Comparison of ENCODE assay signal across 8 mouse cellular contexts in the genomic region with DNA sequence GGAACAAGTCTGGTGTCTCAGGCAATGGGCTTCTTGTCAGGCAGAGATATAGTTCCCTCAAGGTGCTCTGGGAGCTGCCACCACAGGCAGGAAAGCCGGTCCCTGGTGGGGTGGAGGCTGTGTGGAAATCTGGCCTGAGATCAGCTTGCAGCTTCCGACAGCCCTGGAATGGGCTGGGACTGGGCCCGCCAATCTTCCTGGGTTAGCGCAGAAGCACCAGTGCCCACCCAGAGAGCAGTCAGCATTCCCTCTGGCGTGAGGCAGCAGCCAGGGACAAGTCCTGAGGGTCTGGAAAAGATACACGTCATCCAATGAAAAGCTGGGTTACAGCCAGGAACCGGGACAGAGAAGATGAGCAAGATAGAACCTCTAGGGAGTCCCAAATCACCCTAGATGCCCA. TPM values are rescaled to one million over a fixed set of nuclear protein-coding genes. Genes with fewer than 3 reads are reported as not detected.
DNase-seq lines count a peak whose midpoint lies in the region; ATAC-seq and TF ChIP-seq lines count a peak whose summit lies in the region.

No protein-coding gene starts in this region.

- peaks cover 52% of the 10 kb centered on the region for H3K4me1 ChIP-seq in heart, postnatal 0 days (ENCODE audit: control insufficient read depth, insufficient read depth)
- peaks cover 79% of the 10 kb centered on the region for H3K4me1 ChIP-seq in midbrain, embryonic 10.5 days

- peak overlapping the region; percentile 91 for H3K27ac ChIP-seq in heart, postnatal 0 days (ENCODE audit: low read depth)
- H3K27ac ChIP-seq in midbrain, embryonic 10.5 days (replicated peaks) = peak overlapping the region; percentile 90; the same call in 1 of the 2 replicates

- H3K27me3 ChIP-seq in heart, postnatal 0 days (ENCODE audit: control insufficient read depth, insufficient read depth, low read length) = no peaks in the 10 kb centered on the region
- H3K27me3 ChIP-seq in midbrain, embryonic 10.5 days (ENCODE audit: low read depth, poor library complexity, severe bottlenecking) = no peaks in the 10 kb centered on the region

- no peak for TF ChIP-seq CTCF in heart, postnatal 0 days (IDR thresholded peaks at IDR 0.05; ENCODE audit: low read depth)

- peak overlapping the region; percentile 77 for H3K9ac ChIP-seq in heart, postnatal 0 days (replicated peaks; ENCODE audit: low read depth, low read length)

- no peaks in the 10 kb centered on the region for H3K9me3 ChIP-seq in heart, postnatal 0 days (replicated peaks; ENCODE audit: control insufficient read depth, low read length)
- H3K9me3 ChIP-seq in midbrain, embryonic 10.5 days (replicated peaks) = no peaks in the 10 kb centered on the region

- H3K4me3 ChIP-seq in heart, postnatal 0 days (ENCODE audit: low read depth, low read length) = peak overlapping the region; percentile 65
- peak overlapping the region; percentile 90 for H3K4me3 ChIP-seq in midbrain, embryonic 10.5 days

- DNase-seq in cerebellum, adult 8-10 months = peak; percentile 27
- DNase-seq in heart, postnatal 0 days (ENCODE audit: low spot score) = no peak
- DNase-seq in kidney, postnatal 14 days = peak; percentile 76
- DNase-seq in midbrain, embryonic 10.5 days (ENCODE audit: low spot score) = no peak
- DNase-seq in spleen, adult 18-20 months = no peak
- DNase-seq in cerebellum, adult 18-20 months = no peak
- no peak for DNase-seq in thymus, postnatal 14 days

- TF ChIP-seq EP300 in heart, postnatal 0 days (IDR thresholded peaks at IDR 0.05; ENCODE audit: low read depth) = no peak

- WGBS in heart, postnatal 0 days = 4% methylated on average over 7 of the region's 7 CpGs
- WGBS in midbrain, embryonic 10.5 days = 55% methylated on average over 7 of the region's 7 CpGs

- H3K36me3 ChIP-seq in heart, postnatal 0 days (replicated peaks; ENCODE audit: control insufficient read depth, insufficient read depth, low read length) = peaks cover 9% of the 10 kb centered on the region
- H3K36me3 ChIP-seq in midbrain, embryonic 10.5 days = peaks cover 58% of the 10 kb centered on the region

- peak overlapping the region; percentile 98 for H3K4me2 ChIP-seq in heart, postnatal 0 days (ENCODE audit: low read depth, low read length)

- ATAC-seq in cerebellum, adult (ENCODE audit: insufficient number of reproducible peaks, low FRiP score, low TSS enrichment) = no peak
- ATAC-seq in heart, postnatal 0 days (ENCODE audit: insufficient read depth, low read depth) = no peak

RNA-seq across cellular contexts. Expression of a gene that starts 1.3 kb away (rescaled TPM):
- total RNA-seq in heart, postnatal 0 days (2014; rRNA removed; ENCODE audit: low replicate concordance) = 62.1 and 107 TPM in 2 replicates
- 12.6 and 14.2 TPM in 2 replicates for polyA plus RNA-seq in heart, postnatal 0 days (2015; fragmentation: Nextera tagmentation; extraction: Ambion mirVana)
- 17.5 and 18.6 TPM in 2 replicates for polyA plus RNA-seq in midbrain, embryonic 10.5 days (2016; fragmentation: Nextera tagmentation; extraction: Ambion mirVana)

RNA-seq across cellular contexts. Expression of a gene that starts 2.4 kb away (rescaled TPM):
- 35.5 and 58.5 TPM in 2 replicates for total RNA-seq in heart, postnatal 0 days (2014; rRNA removed; ENCODE audit: low replicate concordance)
- 14.8 and 17.7 TPM in 2 replicates for polyA plus RNA-seq in heart, postnatal 0 days (2015; fragmentation: Nextera tagmentation; extraction: Ambion mirVana)
- polyA plus RNA-seq in midbrain, embryonic 10.5 days (2016; fragmentation: Nextera tagmentation; extraction: Ambion mirVana) = 35.3 and 39.7 TPM in 2 replicates

RNA-seq across cellular contexts. Expression of a gene that starts 11.8 kb away (rescaled TPM):
- 49.8 and 85.5 TPM in 2 replicates for total RNA-seq in heart, postnatal 0 days (2014; rRNA removed; ENCODE audit: low replicate concordance)
- 12.7 and 14.1 TPM in 2 replicates for polyA plus RNA-seq in heart, postnatal 0 days (2015; fragmentation: Nextera tagmentation; extraction: Ambion mirVana)
- 5.5 and 5.9 TPM in 2 replicates for polyA plus RNA-seq in midbrain, embryonic 10.5 days (2016; fragmentation: Nextera tagmentation; extraction: Ambion mirVana)

RNA-seq across cellular contexts. Expression of a gene that starts 46.1 kb away (rescaled TPM):
- total RNA-seq in heart, postnatal 0 days (2014; rRNA removed; ENCODE audit: low replicate concordance) = not detected in 2 replicates
- polyA plus RNA-seq in heart, postnatal 0 days (2015; fragmentation: Nextera tagmentation; extraction: Ambion mirVana) = 0.04 and 0.11 TPM in 2 replicates
- 0.12 and 0.21 TPM in 2 replicates for polyA plus RNA-seq in midbrain, embryonic 10.5 days (2016; fragmentation: Nextera tagmentation; extraction: Ambion mirVana)

RNA-seq across cellular contexts. Expression of a gene that starts 46.9 kb away (rescaled TPM):
- total RNA-seq in heart, postnatal 0 days (2014; rRNA removed; ENCODE audit: low replicate concordance) = 56.9 and 65.0 TPM in 2 replicates
- 32.5 and 34.0 TPM in 2 replicates for polyA plus RNA-seq in heart, postnatal 0 days (2015; fragmentation: Nextera tagmentation; extraction: Ambion mirVana)
- polyA plus RNA-seq in midbrain, embryonic 10.5 days (2016; fragmentation: Nextera tagmentation; extraction: Ambion mirVana) = 39.6 and 45.2 TPM in 2 replicates

Comparison
In these comparisons a context has a peak if more than half of its experiments do, and no peak if none do; other contexts are left out.
1. DNase-seq: peak in cerebellum, adult 8-10 months (single experiment) and kidney, postnatal 14 days (single experiment); none in heart, postnatal 0 days (single experiment), midbrain, embryonic 10.5 days (single experiment), spleen, adult 18-20 months (0 of 2), cerebellum, adult 18-20 months (0 of 2) and thymus, postnatal 14 days (single experiment).